In genomic region chr1:131239576-131240193, GRCm38 (mm10) we compare ENCODE assay signal across 11 mouse cellular contexts. TPM values are rescaled to one million over a fixed set of nuclear protein-coding genes. Genes with fewer than 3 reads are reported as not detected.
A peak's percentile ranks its signal among the peaks of the same experiment; 100 is the strongest.
DNase-seq lines count a peak whose midpoint lies in the region; ATAC-seq and TF ChIP-seq lines count a peak whose summit lies in the region.
"Had no signal": no experiment of that assay in that cellular context is flagged by ENCODE, and none has a peak within 500 bp of the region (broad histone marks: within the 10 kb centered on the region; RNA-seq: fewer than 3 reads in every experiment).

No protein-coding gene starts in this region.

- no peaks in the 10 kb centered on the region for H3K9me3 ChIP-seq in lung, embryonic 14.5 days (ENCODE audit: low read depth, low read length)
- no peaks in the 10 kb centered on the region for H3K9me3 ChIP-seq in neural tube, embryonic 14.5 days (ENCODE audit: control insufficient read depth, low read length)
- H3K9me3 ChIP-seq: limb, embryonic 10.5 days had no signal

- H3K27ac ChIP-seq in lung, embryonic 14.5 days (ENCODE audit: low read depth) = no peak overlapping the region
- H3K27ac ChIP-seq in neural tube, embryonic 14.5 days (ENCODE audit: low read depth, low read length) = 0 out of 2 replicates have a peak overlapping the region, but pooled peaks have one; percentile 0
- H3K27ac ChIP-seq: layer of hippocampus, adult 2 months; limb, embryonic 10.5 days had no signal

- no peak for DNase-seq in lung, embryonic 14.5 days
- DNase-seq in lung, postnatal 14 days = no peak
- peak; percentile 44 to 55 for DNase-seq in cerebellum, adult 18-20 months
- DNase-seq in cerebellum, postnatal 36 days = peak; percentile 46 to 49
- no peak for DNase-seq in adrenal gland, adult 8-10 months
- DNase-seq in right cerebral cortex, postnatal 14 days = no peak
- DNase-seq: lung, adult 2 months had no signal

- no peak overlapping the region for H3K9ac ChIP-seq in lung, embryonic 14.5 days
- H3K9ac ChIP-seq in neural tube, embryonic 14.5 days (replicated peaks; ENCODE audit: low read depth, low read length) = no peak overlapping the region

- peak; percentile 9; the same call in 1 of the 2 replicates for ATAC-seq in lung, embryonic 14.5 days (ENCODE audit: insufficient read depth)
- no peak for ATAC-seq in neural tube, embryonic 14.5 days (ENCODE audit: low read depth)

- 64% methylated on average over 12 of the region's 12 CpGs for WGBS in lung, embryonic 14.5 days
- 54% methylated on average over 12 of the region's 12 CpGs for WGBS in neural tube, embryonic 14.5 days

- H3K36me3 ChIP-seq in lung, embryonic 14.5 days (ENCODE audit: insufficient read depth) = no peaks in the 10 kb centered on the region
- no peaks in the 10 kb centered on the region for H3K36me3 ChIP-seq in neural tube, embryonic 14.5 days (ENCODE audit: control insufficient read depth, insufficient read depth, low read length)
- H3K36me3 ChIP-seq: limb, embryonic 10.5 days had no signal

- H3K4me1 ChIP-seq in lung, embryonic 14.5 days (ENCODE audit: insufficient read depth) = no peaks in the 10 kb centered on the region
- H3K4me1 ChIP-seq in neural tube, embryonic 14.5 days (ENCODE audit: control insufficient read depth, insufficient read depth, low read length) = no peaks in the 10 kb centered on the region

- no peak overlapping the region for H3K4me3 ChIP-seq in lung, embryonic 14.5 days (ENCODE audit: low read depth, low read length)
- H3K4me3 ChIP-seq in neural tube, embryonic 14.5 days (ENCODE audit: low read depth, low read length) = no peak overlapping the region
- H3K4me3 ChIP-seq: heart, adult 2 months; layer of hippocampus, adult 2 months; limb, embryonic 10.5 days had no signal

- TF ChIP-seq CTCF in lung, embryonic 14.5 days (IDR thresholded peaks at IDR 0.05; ENCODE audit: low read depth) = no peak

- H3K27me3 ChIP-seq in lung, embryonic 14.5 days (ENCODE audit: insufficient read depth, low read length) = peaks cover 23% of the 10 kb centered on the region
- peaks cover 10% of the 10 kb centered on the region for H3K27me3 ChIP-seq in neural tube, embryonic 14.5 days (ENCODE audit: control insufficient read depth, insufficient read depth, low read length)

- H3K4me2 ChIP-seq in lung, embryonic 14.5 days = no peak overlapping the region
- H3K4me2 ChIP-seq in neural tube, embryonic 14.5 days (ENCODE audit: low read depth, low read length) = no peak overlapping the region

RNA-seq across cellular contexts. Expression of gene Rassf5, which starts 5.4 kb away (rescaled TPM):
- 3.1 and 3.7 TPM in 2 replicates for polyA plus RNA-seq in lung, embryonic 14.5 days (2014; fragmentation: Nextera tagmentation; extraction: Ambion mirVana)
- polyA plus RNA-seq in neural tube, embryonic 14.5 days (2014; fragmentation: Nextera tagmentation; extraction: Ambion mirVana) = 4.8 and 5.7 TPM in 2 replicates
- total RNA-seq in adrenal gland, adult 8-10 months (2022) = 10 to 100 TPM; 13.1 to 23.8 (median 20.7) TPM

RNA-seq across cellular contexts. Expression of gene Ikbke, which starts 39.7 kb away (rescaled TPM):
- 2.0 and 2.3 TPM in 2 replicates for polyA plus RNA-seq in lung, embryonic 14.5 days (2014; fragmentation: Nextera tagmentation; extraction: Ambion mirVana)
- polyA plus RNA-seq in neural tube, embryonic 14.5 days (2014; fragmentation: Nextera tagmentation; extraction: Ambion mirVana) = 0.55 and 0.93 TPM in 2 replicates
- total RNA-seq in adrenal gland, adult 8-10 months (2022) = 10 to 100 TPM; 14.1 to 64.0 (median 26.2) TPM

Comparison
In these comparisons a context has a peak if more than half of its experiments do, and no peak if none do; other contexts are left out.
1. DNase-seq: peak in cerebellum, adult 18-20 months (2 of 2) and cerebellum, postnatal 36 days (2 of 2); none in lung, embryonic 14.5 days (single experiment), lung, postnatal 14 days (single experiment), adrenal gland, adult 8-10 months (single experiment) and right cerebral cortex, postnatal 14 days (single experiment).